Mouse (Mus musculus) MEL (cell line): ENCODE data around the gene Fam45a. TPM values are rescaled to one million over a fixed set of nuclear protein-coding genes. Genes with fewer than 3 reads are reported as not detected.

Experiments
- DNase-seq: peaks from one replicate; pipeline ENCODE4 v3.0.0; 2011; ENCODE audit warnings: low read depth, low spot score
- H3K27ac ChIP-seq: 2 replicates; pipeline ENCODE4 v1.5.1; 2012; ENCODE audit warnings: low read depth, mild to moderate bottlenecking, control low read depth, low read length, moderate library complexity; ENCODE audit not compliant: control insufficient read depth
- H3K27me3 ChIP-seq, 2 experiments: fragments of 150-350 bp in 1 of 2; sonication (generic) in 1 of 2; 2 replicates each; pipeline ENCODE4 v1.6.1; 2012; ENCODE audit warnings: low read length in 2 of 2, mild to moderate bottlenecking in 2 of 2, improper control_type of control experiment in 1 of 2, moderate library complexity in 1 of 2; ENCODE audit not compliant: insufficient read depth in 2 of 2, control insufficient read depth in 1 of 2
- H3K36me3 ChIP-seq, 2 experiments: 2 replicates each; pipeline ENCODE4 v1.6.1; 2012 to 2014; ENCODE audit warnings: low read length in 2 of 2, improper control_type of control experiment in 1 of 2, inconsistent platforms in 1 of 2, mild to moderate bottlenecking in 1 of 2; ENCODE audit not compliant: insufficient read depth in 2 of 2, control insufficient read depth in 1 of 2
- H3K4me1 ChIP-seq, 2 experiments: fragments of 150-350 bp in 1 of 2; sonication (generic) in 1 of 2; 2 replicates each; pipeline ENCODE4 v1.6.1; 2012; ENCODE audit warnings: low read length in 2 of 2, improper control_type of control experiment in 1 of 2, mild to moderate bottlenecking in 1 of 2; ENCODE audit not compliant: insufficient read depth in 2 of 2, control insufficient read depth in 1 of 2
- H3K4me3 ChIP-seq, 2 experiments: fragments of 150-350 bp in 1 of 2; sonication (generic) in 1 of 2; 2 replicates each; pipeline ENCODE4 v1.5.1; 2012; ENCODE audit warnings: low read depth in 2 of 2, low read length in 2 of 2, mild to moderate bottlenecking in 2 of 2, moderate library complexity in 2 of 2, control low read depth in 1 of 2, improper control_type of control experiment in 1 of 2; ENCODE audit not compliant: control insufficient read depth in 1 of 2, insufficient read depth in 1 of 2
- H3K79me2 ChIP-seq: 2 replicates; pipeline ENCODE4 v1.6.1; 2012; ENCODE audit warnings: mild to moderate bottlenecking, low read length, moderate library complexity; ENCODE audit not compliant: control insufficient read depth, poor library complexity, insufficient read depth
- H3K9ac ChIP-seq: 2 replicates; pipeline ENCODE4 v1.6.1; 2012; ENCODE audit warnings: low read depth, mild to moderate bottlenecking, control low read depth, low read length, moderate library complexity; ENCODE audit not compliant: control insufficient read depth, poor library complexity, severe bottlenecking
- H3K9me3 ChIP-seq: fragments of 150-350 bp; sonication (generic); replicated peaks from 2 replicates; pipeline ENCODE4 v1.6.1; 2012; ENCODE audit warnings: mild to moderate bottlenecking, low read length, improper control_type of control experiment, moderate library complexity; ENCODE audit not compliant: insufficient read depth
- CHD2 ChIP-seq: IDR thresholded peaks from 2 replicates; pipeline ENCODE4 v1.6.1; 2011; ENCODE audit warnings: low read length, improper control_type of control experiment
- CTCF ChIP-seq, 3 experiments: IDR thresholded peaks in 2 of 3; conservative IDR thresholded peaks in 1 of 3; 2 replicates each; pipeline ENCODE4 v1.5.1; 2011 to 2012; ENCODE audit warnings: low read length in 3 of 3, low read depth in 2 of 3, mild to moderate bottlenecking in 2 of 3, improper control_type of control experiment in 1 of 3, inconsistent platforms in 1 of 3, mixed read lengths in 1 of 3, moderate library complexity in 1 of 3; ENCODE audit not compliant: control insufficient read depth in 1 of 3, insufficient read depth in 1 of 3, poor library complexity in 1 of 3, severe bottlenecking in 1 of 3
- ELF1 ChIP-seq: IDR thresholded peaks from 2 replicates; pipeline ENCODE4 v1.6.1; 2014; ENCODE audit warnings: low read depth, mild to moderate bottlenecking, inconsistent platforms, low read length, improper control_type of control experiment, moderate library complexity
- EP300 ChIP-seq, 2 experiments: IDR thresholded peaks; 2 replicates each; pipeline ENCODE4 v1.6.1; 2011; ENCODE audit warnings: improper control_type of control experiment in 2 of 2, low read length in 2 of 2, low read depth in 1 of 2, mild to moderate bottlenecking in 1 of 2
- ETS1 ChIP-seq: IDR thresholded peaks from 2 replicates; pipeline ENCODE4 v1.6.1; 2012; ENCODE audit warnings: low read depth, mild to moderate bottlenecking, inconsistent platforms, low read length, improper control_type of control experiment, moderate library complexity
- GATA1 ChIP-seq: IDR thresholded peaks from 2 replicates; pipeline ENCODE4 v1.6.1; 2011; ENCODE audit warnings: low read depth, low read length, improper control_type of control experiment
- JUND ChIP-seq: IDR thresholded peaks from 2 replicates; pipeline ENCODE4 v1.6.1; 2011; ENCODE audit warnings: low read depth, mild to moderate bottlenecking, improper control_type of control experiment, low read length
- KAT2A ChIP-seq: conservative IDR thresholded peaks from 2 replicates; pipeline ENCODE4 v1.6.1; 2012; ENCODE audit warnings: low read depth, low read length, improper control_type of control experiment, inconsistent platforms
- MAFK ChIP-seq: IDR thresholded peaks from 2 replicates; pipeline ENCODE4 v1.6.1; 2011; ENCODE audit warnings: low read depth, mild to moderate bottlenecking, low read length, improper control_type of control experiment, borderline replicate concordance
- MAX ChIP-seq: IDR thresholded peaks from 2 replicates; pipeline ENCODE4 v1.6.1; 2011; ENCODE audit warnings: low read length, improper control_type of control experiment
- MXI1 ChIP-seq: IDR thresholded peaks from 2 replicates; pipeline ENCODE4 v1.6.1; 2011; ENCODE audit warnings: mild to moderate bottlenecking, low read depth, low read length, improper control_type of control experiment
- MYB ChIP-seq: IDR thresholded peaks from 2 replicates; pipeline ENCODE4 v1.6.1; 2011; ENCODE audit warnings: mild to moderate bottlenecking, low read depth, low read length, improper control_type of control experiment
- MYC ChIP-seq: IDR thresholded peaks from 2 replicates; pipeline ENCODE4 v1.6.1; 2011; ENCODE audit warnings: low read depth, mild to moderate bottlenecking, low read length, improper control_type of control experiment, moderate library complexity
- NELFE ChIP-seq: IDR thresholded peaks from 2 replicates; pipeline ENCODE4 v1.6.1; 2011; ENCODE audit warnings: low read depth, low read length, improper control_type of control experiment
- NRF1 ChIP-seq: IDR thresholded peaks from 2 replicates; pipeline ENCODE4 v1.6.1; 2014; ENCODE audit warnings: low read depth, mild to moderate bottlenecking, inconsistent platforms, low read length, improper control_type of control experiment, moderate library complexity; ENCODE audit not compliant: poor library complexity, insufficient read depth, severe bottlenecking
- POLR2A ChIP-seq, 2 experiments: IDR thresholded peaks; 2 replicates each; pipeline ENCODE4 v1.6.1; 2011 to 2012; ENCODE audit warnings: low read length in 2 of 2, mild to moderate bottlenecking in 2 of 2, control low read depth in 1 of 2, improper control_type of control experiment in 1 of 2, low read depth in 1 of 2, moderate library complexity in 1 of 2; ENCODE audit not compliant: control insufficient read depth in 1 of 2, insufficient read depth in 1 of 2, poor library complexity in 1 of 2
- POLR2AphosphoS2 ChIP-seq: IDR thresholded peaks from 2 replicates; pipeline ENCODE4 v1.6.1; 2011; ENCODE audit warnings: low read length, improper control_type of control experiment
- RAD21 ChIP-seq: IDR thresholded peaks from 2 replicates; pipeline ENCODE4 v1.6.1; 2011; ENCODE audit warnings: mild to moderate bottlenecking, low read depth, low read length, improper control_type of control experiment
- RCOR1 ChIP-seq: IDR thresholded peaks from 2 replicates; pipeline ENCODE4 v1.6.1; 2012; ENCODE audit warnings: low read depth, mild to moderate bottlenecking, inconsistent platforms, low read length, improper control_type of control experiment
- SIN3A ChIP-seq: IDR thresholded peaks from 2 replicates; pipeline ENCODE4 v1.6.1; 2012; ENCODE audit warnings: low read length, improper control_type of control experiment, inconsistent platforms
- TBP ChIP-seq: IDR thresholded peaks from 2 replicates; pipeline ENCODE4 v1.8.0; 2011; ENCODE audit warnings: low read depth, low read length, improper control_type of control experiment
- ZC3H11A ChIP-seq: IDR thresholded peaks from 2 replicates; pipeline ENCODE4 v1.6.1; 2012; ENCODE audit warnings: low read depth, mild to moderate bottlenecking, inconsistent platforms, low read length, improper control_type of control experiment
- ZMIZ1 ChIP-seq: IDR thresholded peaks from 2 replicates; pipeline ENCODE4 v1.6.1; 2012; ENCODE audit warnings: low read depth, mild to moderate bottlenecking, inconsistent platforms, low read length, improper control_type of control experiment, moderate library complexity
- ZNF384 ChIP-seq: IDR thresholded peaks from 2 replicates; pipeline ENCODE4 v1.6.1; 2012; ENCODE audit warnings: low read depth, mild to moderate bottlenecking, inconsistent platforms, low read length, improper control_type of control experiment
- polyA plus RNA-seq, 2 experiments: library from polyadenylated mRNA; stranded (reverse) in 1 of 2; unstranded in 1 of 2; fragments of >175 nt in 1 of 2; fragments of >200 nt in 1 of 2; gene quantifications; 2 replicates each; pipeline versions ENCODE4 v1.2.1 to v1.2.4; 2012; ENCODE audit warnings: low replicate concordance in 2 of 2, low read depth in 1 of 2; ENCODE audit not compliant: insufficient read length in 2 of 2, insufficient read depth in 1 of 2, missing spikeins in 1 of 2
- total RNA-seq: library from RNA; depleted of rRNA; stranded (reverse); fragments of 300-350 nt; gene quantifications from 2 replicates; pipeline ENCODE4 v1.2.3, GENCODE M21; 2012

The Fam45a gene
- total and polyA plus RNA-seq, 3 experiments, result 12.1 to 20.4 TPM; not detected in 1

DNA sequence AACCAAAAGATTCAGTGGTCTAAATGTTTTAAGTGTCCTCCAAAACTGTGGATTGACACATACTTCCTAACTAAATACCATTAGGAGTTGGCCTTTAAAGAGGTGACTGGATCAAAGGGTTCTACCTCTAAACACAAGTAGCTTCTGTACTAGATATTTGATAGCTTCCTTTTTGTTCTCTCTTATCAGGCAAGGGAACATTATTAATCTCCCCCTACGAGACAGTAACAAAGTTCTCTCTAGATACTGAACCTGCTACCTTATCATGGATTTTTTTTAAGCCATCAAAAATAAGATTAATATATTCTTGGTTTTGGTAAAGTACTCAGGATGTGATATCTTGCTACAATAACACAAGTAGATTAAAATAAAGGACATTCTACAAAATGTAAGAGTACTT, 26.7 kb upstream of the Fam45a start:
- Histone ChIP-seq H3K4me1 (peaks cover 19 to 34% of the 10 kb centered on the region in 2 experiments), H3K27ac (no peak overlapping the region), H3K4me3 (no peak overlapping the region), H3K79me2 (peaks cover 70% of the 10 kb centered on the region), H3K36me3 (peaks cover 68 to 70% of the 10 kb centered on the region in 2 experiments), H3K27me3 (no peaks in the 10 kb centered on the region), H3K9me3 (no peaks in the 10 kb centered on the region), H3K9ac (0 out of 2 replicates have a peak overlapping the region, but pooled peaks have one; percentile 16)
- TF ChIP-seq MXI1, result no peak
- no peak for TF ChIP-seq ZC3H11A
- TF ChIP-seq CHD2, result no peak
- no peak for TF ChIP-seq MAFK
- peak; percentile 50 to 59; a peak in 3 of 4 replicates for TF ChIP-seq EP300 (IDR thresholded peaks at IDR 0.05; ENCODE audit: low read depth in 1 of 2, low read length in 2 of 2)
- no peak for TF ChIP-seq CTCF (IDR thresholded peaks at IDR 0.05 in 2 of 3, conservative IDR thresholded peaks at IDR 0.05 in 1 of 3; ENCODE audit: control insufficient read depth in 1 of 3, insufficient read depth in 1 of 3, low read depth in 2 of 3, low read length in 3 of 3, poor library complexity in 1 of 3, severe bottlenecking in 1 of 3)
- no peak for TF ChIP-seq POLR2A (IDR thresholded peaks at IDR 0.05; ENCODE audit: control insufficient read depth in 1 of 2, insufficient read depth in 1 of 2, low read depth in 1 of 2, low read length in 2 of 2, poor library complexity in 1 of 2)
- TF ChIP-seq SIN3A, result peak; percentile 65
- no peak for TF ChIP-seq NRF1
- no peak for TF ChIP-seq MAX
- peak; percentile 33; the same call in 1 of the 2 replicates for TF ChIP-seq ETS1
- no peak for TF ChIP-seq NELFE
- TF ChIP-seq GATA1, result peak; percentile 80; the same call in 1 of the 2 replicates
- peak; percentile 83 for TF ChIP-seq ZNF384
- TF ChIP-seq ZMIZ1, result no peak
- no peak for TF ChIP-seq RCOR1
- no peak for TF ChIP-seq RAD21
- no peak for TF ChIP-seq ELF1
- no peak for TF ChIP-seq JUND
- TF ChIP-seq MYB, result no peak
- DNase-seq, result no peak

DNA sequence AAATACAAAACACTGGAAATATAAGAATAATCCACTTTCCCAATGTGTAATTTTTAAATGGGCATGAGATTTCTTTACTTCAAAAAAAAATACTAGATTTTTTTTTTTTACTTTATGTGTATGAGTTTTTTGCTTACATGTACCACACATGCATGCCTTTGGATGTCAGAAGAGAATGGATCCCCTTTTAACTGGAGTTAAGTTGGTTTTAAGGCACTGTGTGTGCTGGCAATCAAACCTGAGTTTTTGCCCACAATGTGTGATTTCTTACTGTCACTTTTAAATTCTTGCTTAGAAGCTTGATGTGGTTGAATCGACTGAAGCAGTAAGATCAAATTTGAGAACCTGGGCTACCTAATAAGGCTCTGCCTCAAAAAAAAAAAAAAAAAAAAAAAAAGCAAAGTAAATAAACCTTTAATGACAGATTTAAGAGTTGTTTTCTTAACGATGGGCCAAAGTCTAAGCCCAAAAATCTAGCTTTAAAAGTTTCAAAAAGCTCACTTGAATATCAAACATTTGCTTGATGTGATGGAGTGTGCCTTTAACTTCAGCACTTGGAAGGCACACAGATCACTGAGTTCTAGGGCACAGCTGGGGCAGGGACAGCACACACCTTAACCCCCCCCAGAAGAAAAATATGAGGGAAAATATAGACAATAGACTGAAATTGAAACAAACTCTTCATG, 23.8 kb upstream of the Fam45a start:
- TF ChIP-seq POLR2AphosphoS2, result no peak
- no peak for TF ChIP-seq KAT2A
- 0 out of 2 replicates have a peak, but pooled peaks have one; percentile 20 for TF ChIP-seq TBP
- peak; percentile 63; the same call in 1 of the 2 replicates for TF ChIP-seq MXI1
- peak; percentile 25; the same call in 1 of the 2 replicates for TF ChIP-seq MYC
- peak; percentile 62 for TF ChIP-seq ZNF384
- no peaks in the 10 kb centered on the region for H3K27me3 ChIP-seq
- H3K4me3 ChIP-seq, result peak overlapping the region; percentile 63 to 85
- peaks cover 70% of the 10 kb centered on the region for H3K79me2 ChIP-seq
- DNase-seq, result no peak
- peak overlapping the region; percentile 99 for H3K9ac ChIP-seq
- H3K9me3 ChIP-seq, result no peaks in the 10 kb centered on the region
- H3K36me3 ChIP-seq, result peaks cover 40 to 63% of the 10 kb centered on the region in 2 experiments
- H3K4me1 ChIP-seq, result peaks cover 21 to 37% of the 10 kb centered on the region in 2 experiments
- H3K27ac ChIP-seq, result no peak overlapping the region
